Mouse (Mus musculus) CH12.LX (cell line): ENCODE measurements at regions not wholly inside any gene's neighbourhood (a gene's known extent, or its start where the extent isn't known, plus 50 kb on each side); places are given as distances from the start of the nearest gene placed in this dataset.

Source experiments
- DNase-seq: peaks from one replicate; pipeline ENCODE4 v3.0.0-alpha.2; 2013; ENCODE audit errors: extremely low read depth
- H3K27ac ChIP-seq: 2 replicates; pipeline ENCODE4 v1.5.1; 2012; ENCODE audit warnings: low read depth, mild to moderate bottlenecking, control low read depth, moderate library complexity; ENCODE audit not compliant: insufficient read depth
- H3K27me3 ChIP-seq: replicated peaks from 2 replicates; pipeline ENCODE3; 2012; ENCODE audit warnings: inconsistent platforms
- H3K36me3 ChIP-seq, 2 experiments: replicated peaks in 1 of 2; 2 replicates each; pipeline versions ENCODE3 to v1.6.1; 2012; ENCODE audit warnings: inconsistent platforms in 1 of 2, low read length in 1 of 2, mild to moderate bottlenecking in 1 of 2, mixed read lengths in 1 of 2, moderate library complexity in 1 of 2; ENCODE audit not compliant: control insufficient read depth in 1 of 2, insufficient read depth in 1 of 2
- H3K4me1 ChIP-seq, 2 experiments: 2 replicates each; pipeline ENCODE4 v1.6.1; 2012; ENCODE audit warnings: inconsistent platforms in 1 of 2, moderate library complexity in 1 of 2; ENCODE audit not compliant: insufficient read depth in 2 of 2, control insufficient read depth in 1 of 2
- H3K4me2 ChIP-seq: 2 replicates; pipeline ENCODE4 v1.6.1; 2012; ENCODE audit warnings: low read depth, mild to moderate bottlenecking, control low read depth; ENCODE audit not compliant: poor library complexity, insufficient read depth, severe bottlenecking
- H3K4me3 ChIP-seq, 3 experiments: fragments of 150-350 bp in 1 of 3; sonication (generic) in 1 of 3; replicated peaks in 1 of 3; 2 replicates each; pipeline versions ENCODE3 to v1.5.1; 2011 to 2012; ENCODE audit warnings: low read depth in 2 of 3, low read length in 2 of 3, mild to moderate bottlenecking in 2 of 3, moderate library complexity in 2 of 3, control low read depth in 1 of 3, improper control_type of control experiment in 1 of 3, inconsistent platforms in 1 of 3, mixed read lengths in 1 of 3; ENCODE audit not compliant: poor library complexity in 1 of 3
- H3K79me2 ChIP-seq: replicated peaks from 2 replicates; pipeline ENCODE4 v1.6.1; 2012; ENCODE audit warnings: mild to moderate bottlenecking, moderate library complexity; ENCODE audit not compliant: control insufficient read depth, poor library complexity, insufficient read depth, severe bottlenecking; ENCODE audit errors: extremely low read depth
- H3K9ac ChIP-seq: 2 replicates; pipeline ENCODE4 v1.6.1; 2012; ENCODE audit warnings: low read depth, mild to moderate bottlenecking, control low read depth, moderate library complexity; ENCODE audit not compliant: insufficient read depth
- H3K9me3 ChIP-seq: replicated peaks from 2 replicates; pipeline ENCODE3; 2012; ENCODE audit warnings: low read length, inconsistent platforms, mixed read lengths
- BHLHE40 ChIP-seq: IDR thresholded peaks from 2 replicates; pipeline ENCODE4 v1.6.1; 2011; ENCODE audit warnings: mild to moderate bottlenecking, low read depth, low read length, improper control_type of control experiment
- CTCF ChIP-seq, 2 experiments: IDR thresholded peaks in 1 of 2; conservative IDR thresholded peaks in 1 of 2; 2 replicates each; pipeline ENCODE4 v1.5.1; 2011 to 2012; ENCODE audit warnings: low read depth in 2 of 2, low read length in 2 of 2, improper control_type of control experiment in 1 of 2, inconsistent platforms in 1 of 2, mild to moderate bottlenecking in 1 of 2, moderate library complexity in 1 of 2
- E2F4 ChIP-seq: IDR thresholded peaks from 2 replicates; pipeline ENCODE4 v1.6.1; 2011; ENCODE audit warnings: low read depth, low read length, improper control_type of control experiment; ENCODE audit not compliant: insufficient replicate concordance
- EP300 ChIP-seq: IDR thresholded peaks from 2 replicates; pipeline ENCODE4 v1.6.1; 2011; ENCODE audit warnings: low read length, improper control_type of control experiment
- ETS1 ChIP-seq: conservative IDR thresholded peaks from 2 replicates; pipeline ENCODE4 v1.6.1; 2012; ENCODE audit warnings: low read depth, mild to moderate bottlenecking, inconsistent platforms, low read length, improper control_type of control experiment, moderate library complexity
- GABPA ChIP-seq: IDR thresholded peaks from 2 replicates; pipeline ENCODE4 v1.6.1; 2012; ENCODE audit warnings: low read depth, low read length, improper control_type of control experiment, inconsistent platforms; ENCODE audit not compliant: insufficient replicate concordance
- JUND ChIP-seq: conservative IDR thresholded peaks from 2 replicates; pipeline ENCODE4 v1.6.1; 2011; ENCODE audit warnings: low read depth, low read length, improper control_type of control experiment
- MAX ChIP-seq: IDR thresholded peaks from 2 replicates; pipeline ENCODE4 v1.6.1; 2011; ENCODE audit warnings: low read length, improper control_type of control experiment
- MEF2A ChIP-seq: IDR thresholded peaks from 2 replicates; pipeline ENCODE4 v1.6.1; 2014; ENCODE audit warnings: low read depth, mild to moderate bottlenecking, inconsistent platforms, low read length, improper control_type of control experiment, borderline replicate concordance
- MYC ChIP-seq: IDR thresholded peaks from 2 replicates; pipeline ENCODE4 v1.6.1; 2011; ENCODE audit warnings: low read depth, mild to moderate bottlenecking, improper control_type of control experiment, low read length
- PAX5 ChIP-seq: IDR thresholded peaks from 2 replicates; pipeline ENCODE4 v1.6.1; 2012; ENCODE audit warnings: low read length, inconsistent platforms, mixed read lengths
- POLR2A ChIP-seq: IDR thresholded peaks from 2 replicates; pipeline ENCODE4 v1.6.1; 2011; ENCODE audit warnings: low read depth, mild to moderate bottlenecking, improper control_type of control experiment, low read length
- RAD21 ChIP-seq: IDR thresholded peaks from 2 replicates; pipeline ENCODE4 v1.6.1; 2011; ENCODE audit warnings: low read depth, mild to moderate bottlenecking, low read length, improper control_type of control experiment, moderate library complexity
- RCOR1 ChIP-seq: conservative IDR thresholded peaks from 2 replicates; pipeline ENCODE4 v1.6.1; 2012; ENCODE audit warnings: low read depth, mild to moderate bottlenecking, inconsistent platforms, low read length, improper control_type of control experiment
- SIN3A ChIP-seq: IDR thresholded peaks from 2 replicates; pipeline ENCODE4 v1.6.1; 2012; ENCODE audit warnings: low read length, improper control_type of control experiment, inconsistent platforms
- SMC3 ChIP-seq: IDR thresholded peaks from 2 replicates; pipeline ENCODE4 v1.6.1; 2011; ENCODE audit warnings: low read depth, low read length, improper control_type of control experiment
- TBP ChIP-seq: conservative IDR thresholded peaks from 2 replicates; pipeline ENCODE4 v1.6.1; 2011; ENCODE audit warnings: low read depth, low read length, improper control_type of control experiment
- TCF12 ChIP-seq: IDR thresholded peaks from 2 replicates; pipeline ENCODE4 v1.6.1; 2014; ENCODE audit warnings: low read depth, mild to moderate bottlenecking, inconsistent platforms, low read length, improper control_type of control experiment
- UBTF ChIP-seq: IDR thresholded peaks from 2 replicates; pipeline ENCODE4 v1.6.1; 2012; ENCODE audit warnings: low read depth, mild to moderate bottlenecking, inconsistent platforms, low read length, improper control_type of control experiment, moderate library complexity
- ZC3H11A ChIP-seq: IDR thresholded peaks from 2 replicates; pipeline ENCODE4 v1.6.1; 2012; ENCODE audit warnings: low read depth, mild to moderate bottlenecking, inconsistent platforms, low read length, improper control_type of control experiment
- ZKSCAN1 ChIP-seq: IDR thresholded peaks from 2 replicates; pipeline ENCODE4 v1.6.1; 2012; ENCODE audit warnings: low read depth, inconsistent platforms, low read length, improper control_type of control experiment, borderline replicate concordance
- ZMIZ1 ChIP-seq: IDR thresholded peaks from 2 replicates; pipeline ENCODE4 v1.6.1; 2012; ENCODE audit warnings: low read depth, mild to moderate bottlenecking, inconsistent platforms, low read length, improper control_type of control experiment
- ZNF384 ChIP-seq: IDR thresholded peaks from 2 replicates; pipeline ENCODE4 v1.6.1; 2012; ENCODE audit warnings: low read depth, low read length, improper control_type of control experiment, inconsistent platforms
- dilution Hi-C: fragments of 300-500 bp; cut with MboI; formaldehyde crosslinking; loops from 2 replicates; pipeline ENCODE4 v1.14.3; 2020; ENCODE audit warnings: low sequenced_read_pairs; ENCODE audit not compliant: extremely low pct_unique_long_range_greater_than_20kb, extremely low pct_ligation_motif_present
- in situ Hi-C: fragments of 300-500 bp; cut with MboI; formaldehyde crosslinking; loops from 3 replicates; pipeline ENCODE4 v1.14.3; 2019; ENCODE audit warnings: low sequenced_read_pairs, low pct_ligation_motif_present, low pct_unique_long_range_greater_than_20kb, mixed read lengths

DNA sequence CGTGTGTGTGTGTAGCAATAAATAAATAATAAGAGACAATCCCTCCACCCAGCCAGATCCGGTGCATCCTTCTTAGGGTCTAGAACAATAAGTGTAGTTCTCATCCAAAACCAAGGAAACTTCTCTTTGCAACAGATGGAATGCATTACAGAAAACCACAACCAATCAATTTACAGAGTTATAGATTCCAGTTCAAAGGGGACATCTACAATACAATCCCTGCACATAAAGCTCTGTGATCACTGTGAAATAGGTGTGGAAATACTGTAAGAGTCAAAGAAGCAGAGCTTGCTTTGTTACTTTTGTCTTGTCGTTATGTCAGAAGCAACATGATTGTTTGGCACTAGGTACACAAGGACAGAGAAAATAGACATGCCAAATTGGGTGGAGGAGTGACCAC is 162.8 kb downstream of the Dmac1 start:
- Histone ChIP-seq H3K4me1 (no peaks in the 10 kb centered on the region), H3K9ac (no peak overlapping the region), H3K36me3 (no peaks in the 10 kb centered on the region), H3K9me3 (no peaks in the 10 kb centered on the region), H3K27ac (no peak overlapping the region), H3K4me3 (no peak overlapping the region), H3K4me2 (no peak overlapping the region), H3K79me2 (no peaks in the 10 kb centered on the region), H3K27me3 (no peaks in the 10 kb centered on the region)
- no peak for TF ChIP-seq JUND
- TF ChIP-seq TCF12, result no peak
- no peak for TF ChIP-seq ETS1
- no peak for TF ChIP-seq MEF2A
- no peak for TF ChIP-seq MYC
- no peak for TF ChIP-seq SIN3A
- TF ChIP-seq ZKSCAN1, result no peak
- TF ChIP-seq GABPA, result no peak
- dilution Hi-C loops (no loop called here), in situ Hi-C loops (no loop called here)
- DNase-seq, result no peak

GRCm38 (mm10) chr4:75065782-75066181 is 212.3 kb downstream of the Dmac1 start:
- dilution Hi-C loops, result no loop called here

DNA sequence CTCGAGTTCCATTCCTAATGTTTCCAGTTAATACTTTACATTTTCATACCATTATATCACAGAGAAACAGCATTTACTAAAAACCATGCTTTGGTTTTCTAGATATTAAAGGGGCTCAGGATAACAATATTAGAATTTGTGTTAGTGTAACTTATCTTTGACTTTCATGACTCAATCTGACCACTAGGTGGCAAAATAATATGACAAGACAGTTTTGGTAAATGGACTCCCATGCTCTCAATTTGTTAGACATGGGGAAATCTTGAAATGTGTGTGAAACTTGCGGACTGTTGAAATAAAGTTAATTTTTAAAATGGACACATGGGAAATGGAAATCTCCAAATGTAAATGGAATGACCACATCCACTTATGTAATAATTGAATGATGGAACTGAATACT is 214.8 kb downstream of the Dmac1 start:
- Histone ChIP-seq H3K9me3 (no peaks in the 10 kb centered on the region), H3K4me3 (no peak overlapping the region)
- peak; percentile 59 for TF ChIP-seq RAD21
- peak; percentile 54 for TF ChIP-seq SMC3
- TF ChIP-seq TBP, result no peak
- TF ChIP-seq CTCF (conservative IDR thresholded peaks at IDR 0.05 in 1 of 2, IDR thresholded peaks at IDR 0.05 in 1 of 2; ENCODE audit: low read depth in 2 of 2, low read length in 2 of 2), result peak in 1 of 2 experiments; percentile 58; a peak in 2 of 4 replicates
- TF ChIP-seq ZMIZ1, result no peak
- TF ChIP-seq BHLHE40, result no peak
- TF ChIP-seq, all 38 proteins: peak for 3
- Histone ChIP-seq H3K79me2 (no peaks in the 10 kb centered on the region), H3K4me1 (peaks cover 0 to 4% of the 10 kb centered on the region in 2 experiments; a peak in 2 of 4 replicates), H3K27me3 (no peaks in the 10 kb centered on the region), H3K36me3 (no peaks in the 10 kb centered on the region), H3K9ac (no peak overlapping the region), H3K27ac (no peak overlapping the region), H3K4me2 (no peak overlapping the region)
- dilution Hi-C loops (no loop called here), in situ Hi-C loops (no loop called here)
- DNase-seq, result peak; percentile 34

More at GRCm38 (mm10) chr4:75065782-75066181, 212.3 kb downstream of the Dmac1 start:
- Histone ChIP-seq H3K4me1 (peaks cover 0 to 4% of the 10 kb centered on the region in 2 experiments; a peak in 2 of 4 replicates), H3K4me2 (no peak overlapping the region), H3K27me3 (no peaks in the 10 kb centered on the region), H3K36me3 (no peaks in the 10 kb centered on the region), H3K79me2 (no peaks in the 10 kb centered on the region), H3K9ac (no peak overlapping the region), H3K27ac (no peak overlapping the region), H3K9me3 (no peaks in the 10 kb centered on the region), H3K4me3 (no peak overlapping the region)
- no peak for DNase-seq
- in situ Hi-C loops, result no loop called here
- TF ChIP-seq PAX5 (no peak), RCOR1 (no peak), E2F4 (no peak), SIN3A (no peak), JUND (no peak), EP300 (no peak), GABPA (no peak), ZC3H11A (no peak), BHLHE40 (no peak), TBP (no peak), POLR2A (no peak), ZNF384 (no peak), MAX (no peak), UBTF (no peak)
